Mouse (Mus musculus) liver, postnatal 0 days (tissue): ENCODE results near the gene Bbs9. TPM values are rescaled to one million over a fixed set of nuclear protein-coding genes. Genes with fewer than 3 reads are reported as not detected.
A peak's percentile ranks its signal among the peaks of the same experiment; 100 is the strongest.

Experiments used
- ATAC-seq: fragments of 200-750 bp; cut with Nextera tagmentation; 2 replicates; pipeline ENCODE4 v1.8.0; 2017; ENCODE audit warnings: mild to moderate bottlenecking, moderate library complexity
- DNase-seq: peaks from one replicate; pipeline ENCODE4 v3.0.0-alpha.2; 2016
- H3K27ac ChIP-seq: fragments of 300-500 bp; sonication (generic); 2 replicates; pipeline ENCODE4 v1.5.1; 2014; ENCODE audit warnings: antibody characterized with exemption, moderate library complexity, mild to moderate bottlenecking, low read depth
- H3K27me3 ChIP-seq: fragments of 300-500 bp; sonication (generic); 2 replicates; pipeline ENCODE4 v1.6.1; 2014; ENCODE audit warnings: low read length, control low read depth, mixed read lengths; ENCODE audit not compliant: insufficient read depth
- H3K36me3 ChIP-seq: fragments of 300-500 bp; sonication (generic); replicated peaks from 2 replicates; pipeline ENCODE4 v1.6.1; 2014; ENCODE audit warnings: mild to moderate bottlenecking, control low read depth, low read length, moderate library complexity, mixed read lengths; ENCODE audit not compliant: insufficient read depth
- H3K4me1 ChIP-seq: fragments of 300-500 bp; sonication (generic); 2 replicates; pipeline ENCODE4 v1.6.1; 2014; ENCODE audit warnings: antibody characterized with exemption, mild to moderate bottlenecking, control low read depth; ENCODE audit not compliant: insufficient read depth
- H3K4me2 ChIP-seq: fragments of 300-500 bp; sonication (generic); 2 replicates; pipeline ENCODE4 v1.6.1; 2014; ENCODE audit warnings: low read depth, mild to moderate bottlenecking, low read length, moderate library complexity, mixed read lengths
- H3K4me3 ChIP-seq: fragments of 300-500 bp; sonication (generic); 2 replicates; pipeline ENCODE4 v1.5.1; 2014; ENCODE audit warnings: low read depth, low read length
- H3K9ac ChIP-seq: fragments of 300-500 bp; sonication (generic); replicated peaks from 2 replicates; pipeline ENCODE4 v1.6.1; 2014; ENCODE audit warnings: mild to moderate bottlenecking, moderate library complexity
- H3K9me3 ChIP-seq: fragments of 300-500 bp; sonication (generic); 2 replicates; pipeline ENCODE4 v1.6.1; 2016; ENCODE audit warnings: mild to moderate bottlenecking, control low read depth, low read length, mixed read lengths
- CTCF ChIP-seq: sonication (generic); IDR thresholded peaks from 2 replicates; pipeline ENCODE4 v1.5.1; 2016; ENCODE audit warnings: antibody characterized with exemption, low read depth
- EP300 ChIP-seq: IDR thresholded peaks from 2 replicates; pipeline ENCODE4 v1.6.1; 2016; ENCODE audit warnings: antibody characterized with exemption, low read depth, mild to moderate bottlenecking
- WGBS: fragments of 180-500 bp; shearing (Covaris S2); extraction: QIAGEN DNeasy Blood & Tissue Kit; methylation state at CpG from one replicate; pipeline ENCODE4 v1.1.7; 2014; ENCODE audit not compliant: insufficient replicate concordance; 5-methylcytosine and 5-hydroxymethylcytosine counted together
- polyA plus RNA-seq: library from polyadenylated mRNA; unstranded; fragments of >200 nt; fragmentation: Nextera tagmentation; extraction: Ambion mirVana; gene quantifications from 2 replicates; pipeline ENCODE4 v1.2.1, GENCODE M21; 2015

Gene Bbs9
- polyA plus RNA-seq, 1 experiment from 2014 or later, result 1.8 TPM

- H3K27ac ChIP-seq, result no peak overlapping the region
- H3K4me1 ChIP-seq, result no peaks in the 10 kb centered on the region
- H3K4me3 ChIP-seq, result no peak overlapping the region
- H3K9me3 ChIP-seq, result no peaks in the 10 kb centered on the region
- ATAC-seq (no peak), DNase-seq (no peak)
- no peak overlapping the region for H3K4me2 ChIP-seq
- no peaks in the 10 kb centered on the region for H3K36me3 ChIP-seq
- no peaks in the 10 kb centered on the region for H3K27me3 ChIP-seq
- WGBS, result 39% methylated on average over 10 of the region's 10 CpGs
- TF ChIP-seq CTCF (no peak), EP300 (no peak)
- no peak overlapping the region for H3K9ac ChIP-seq
Observed at GRCm38 (mm10) chr9:22649606-22650005, 174.1 kb downstream of the Bbs9 start.

DNA sequence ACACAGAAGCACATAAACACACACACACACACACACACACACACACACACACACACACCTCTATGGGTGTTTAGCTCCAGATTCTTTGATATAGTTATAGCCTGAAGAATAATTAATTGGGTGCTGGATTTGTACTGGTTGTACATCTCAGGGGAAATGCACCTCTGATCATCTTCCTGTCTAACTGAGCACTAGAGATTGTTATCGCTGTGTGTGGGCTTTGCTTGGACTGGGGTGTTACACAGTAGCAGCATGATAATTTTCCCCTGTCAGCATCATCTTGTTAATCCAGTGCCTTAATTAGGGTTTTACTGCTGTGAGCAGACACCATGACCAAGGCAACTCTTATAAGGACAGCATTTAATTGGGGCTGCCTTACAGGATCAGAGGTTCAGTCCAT lies 175.3 kb downstream of the Bbs9 start:
- Histone ChIP-seq H3K4me2 (no peak overlapping the region), H3K36me3 (no peaks in the 10 kb centered on the region), H3K4me3 (no peak overlapping the region), H3K27me3 (no peaks in the 10 kb centered on the region), H3K9ac (no peak overlapping the region), H3K9me3 (no peaks in the 10 kb centered on the region), H3K4me1 (no peaks in the 10 kb centered on the region), H3K27ac (no peak overlapping the region)
- WGBS, result 83% methylated on average over 1 of the region's 1 CpGs
- DNase-seq (no peak), ATAC-seq (no peak)
- no peak for TF ChIP-seq EP300
- TF ChIP-seq CTCF, result no peak

- peak; percentile 36; the same call in 1 of the 2 replicates for TF ChIP-seq CTCF
- no peak for TF ChIP-seq EP300
- no peak for DNase-seq
- no peaks in the 10 kb centered on the region for H3K36me3 ChIP-seq
- no peaks in the 10 kb centered on the region for H3K9me3 ChIP-seq
- no peaks in the 10 kb centered on the region for H3K4me1 ChIP-seq
- H3K27me3 ChIP-seq, result no peaks in the 10 kb centered on the region
- 77% methylated on average over 3 of the region's 3 CpGs for WGBS
- no peak overlapping the region for H3K4me2 ChIP-seq
- ATAC-seq, result no peak
- no peak overlapping the region for H3K4me3 ChIP-seq
- H3K9ac ChIP-seq, result no peak overlapping the region
- no peak overlapping the region for H3K27ac ChIP-seq
Observed at GRCm38 (mm10) chr9:22651619-22652018, 176.1 kb downstream of the Bbs9 start.

DNA sequence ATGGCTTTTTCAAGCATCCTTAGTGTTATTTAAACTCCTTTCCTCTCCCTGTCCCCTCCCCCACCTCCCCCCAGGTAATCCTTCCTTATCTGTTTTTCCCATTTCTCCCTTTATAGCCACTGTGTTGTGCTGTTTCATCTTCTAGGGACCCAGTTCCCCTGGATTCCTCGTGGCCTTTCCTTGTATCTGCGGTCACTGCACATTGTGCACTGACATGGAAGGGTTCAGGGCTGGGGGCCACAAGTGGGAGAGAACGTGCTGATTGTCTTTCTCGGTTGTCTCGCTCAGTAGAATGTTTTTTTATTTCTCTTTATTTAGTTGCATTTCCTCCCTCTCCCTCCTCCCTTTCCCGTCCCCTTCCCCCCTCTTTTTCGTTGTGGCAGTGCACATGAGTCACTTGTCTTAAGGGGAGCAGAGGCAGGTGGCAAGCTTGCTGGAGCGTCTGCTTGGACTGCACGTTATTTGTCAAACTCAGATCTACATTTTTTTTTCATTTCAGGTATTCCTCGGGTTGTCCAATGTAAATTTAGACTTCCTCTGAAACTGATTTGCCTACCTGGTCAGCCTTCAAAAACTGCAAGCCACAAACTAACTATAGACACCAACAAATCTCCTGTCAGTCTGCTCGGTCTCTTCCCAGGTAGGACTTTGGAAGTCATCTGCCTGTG lies 179.3 kb downstream of the Bbs9 start:
- H3K9ac ChIP-seq, result no peak overlapping the region
- TF ChIP-seq CTCF, result no peak
- TF ChIP-seq EP300, result no peak
- no peak overlapping the region for H3K4me2 ChIP-seq
- H3K9me3 ChIP-seq, result no peaks in the 10 kb centered on the region
- no peaks in the 10 kb centered on the region for H3K4me1 ChIP-seq
- H3K27me3 ChIP-seq, result no peaks in the 10 kb centered on the region
- H3K4me3 ChIP-seq, result no peak overlapping the region
- 71% methylated on average over 11 of the region's 11 CpGs for WGBS
- no peak for DNase-seq
- ATAC-seq, result no peak
- no peak overlapping the region for H3K27ac ChIP-seq
- no peaks in the 10 kb centered on the region for H3K36me3 ChIP-seq

DNA sequence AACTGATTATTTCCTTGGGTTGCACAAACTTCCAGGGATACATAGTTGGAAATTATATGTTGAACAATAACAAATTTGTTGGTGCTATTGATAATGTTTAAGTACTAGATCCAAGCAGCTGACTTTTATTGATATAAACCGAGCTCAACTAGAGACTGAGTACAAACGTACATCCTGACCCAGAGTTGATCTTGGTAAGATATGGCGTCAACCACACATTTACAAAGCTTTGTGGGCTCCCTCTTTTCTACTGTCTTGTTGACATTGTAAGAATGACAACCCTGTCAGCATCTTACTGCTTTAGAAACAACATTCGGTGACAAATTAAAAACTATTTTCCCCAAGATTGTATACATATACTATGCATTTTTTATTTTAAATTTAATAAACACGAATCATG lies 181.7 kb downstream of the Bbs9 start:
- ATAC-seq (no peak), DNase-seq (no peak)
- Histone ChIP-seq H3K9ac (no peak overlapping the region), H3K4me2 (no peak overlapping the region), H3K9me3 (no peaks in the 10 kb centered on the region), H3K27me3 (no peaks in the 10 kb centered on the region), H3K4me1 (no peaks in the 10 kb centered on the region), H3K36me3 (no peaks in the 10 kb centered on the region), H3K4me3 (no peak overlapping the region), H3K27ac (no peak overlapping the region)
- no peak for TF ChIP-seq CTCF
- no peak for TF ChIP-seq EP300
- WGBS, result 65% methylated on average over 5 of the region's 5 CpGs

DNA sequence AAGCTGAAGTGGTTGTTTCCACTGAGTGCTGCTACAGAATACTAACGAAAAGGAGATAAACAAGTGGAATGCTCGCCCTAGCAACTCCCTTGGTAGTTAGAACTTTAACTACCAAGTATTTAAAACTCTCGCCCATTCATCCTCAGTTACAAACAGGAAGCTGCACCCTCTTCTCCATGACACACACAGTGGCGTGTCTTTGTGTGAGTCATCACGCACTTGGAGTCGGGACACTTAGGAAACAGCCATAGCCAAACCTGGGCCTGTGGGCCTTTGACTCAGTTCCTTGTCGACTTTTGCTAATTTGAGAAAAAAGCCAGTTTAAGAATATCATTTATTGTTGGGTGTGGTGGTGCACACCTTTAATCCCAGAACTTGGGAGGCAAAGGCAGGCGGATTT lies 189.6 kb downstream of the Bbs9 start:
- WGBS, result 80% methylated on average over 8 of the region's 8 CpGs
- Histone ChIP-seq H3K4me1 (no peaks in the 10 kb centered on the region), H3K9me3 (no peaks in the 10 kb centered on the region), H3K9ac (no peak overlapping the region), H3K27ac (no peak overlapping the region), H3K36me3 (no peaks in the 10 kb centered on the region), H3K4me3 (no peak overlapping the region), H3K27me3 (no peaks in the 10 kb centered on the region), H3K4me2 (no peak overlapping the region)
- TF ChIP-seq CTCF (no peak), EP300 (no peak)
- no peak for ATAC-seq
- DNase-seq, result no peak
